Mouse (Mus musculus) ovary, postnatal 14 days (tissue): ENCODE measurements around the gene Catsper4.

ENCODE experiments used
- DNase-seq: peaks from one replicate; pipeline ENCODE4 v3.0.0; 2022; ENCODE audit warnings: low spot score

Gene Catsper4

GRCm38 (mm10) chr4:134181825-134182224 is 45.4 kb downstream of the Catsper4 start:
- DNase-seq, result no peak

GRCm38 (mm10) chr4:134181112-134181511 is 46.1 kb downstream of the Catsper4 start:
- DNase-seq, result no peak

GRCm38 (mm10) chr4:134172391-134172790 is 54.8 kb downstream of the Catsper4 start:
- DNase-seq, result no peak

GRCm38 (mm10) chr4:134166906-134167305 is 60.3 kb downstream of the Catsper4 start:
- no peak for DNase-seq

- DNase-seq, result no peak
Measured at GRCm38 (mm10) chr4:134165548-134166465, 61.4 kb downstream of the Catsper4 start.

GRCm38 (mm10) chr4:134165024-134165423 is 62.2 kb downstream of the Catsper4 start:
- DNase-seq, result no peak

- no peak for DNase-seq
Measured at GRCm38 (mm10) chr4:134164591-134164990, 62.6 kb downstream of the Catsper4 start.
